Mouse (Mus musculus): ENCODE measurements around the gene Dao. TPM values are rescaled to one million over a fixed set of nuclear protein-coding genes. Genes with fewer than 3 reads are reported as not detected.

Dao gene
- polyA plus RNA-seq (2014; fragmentation: Nextera tagmentation; extraction: Ambion mirVana), result not detected in 2 replicates

DNA sequence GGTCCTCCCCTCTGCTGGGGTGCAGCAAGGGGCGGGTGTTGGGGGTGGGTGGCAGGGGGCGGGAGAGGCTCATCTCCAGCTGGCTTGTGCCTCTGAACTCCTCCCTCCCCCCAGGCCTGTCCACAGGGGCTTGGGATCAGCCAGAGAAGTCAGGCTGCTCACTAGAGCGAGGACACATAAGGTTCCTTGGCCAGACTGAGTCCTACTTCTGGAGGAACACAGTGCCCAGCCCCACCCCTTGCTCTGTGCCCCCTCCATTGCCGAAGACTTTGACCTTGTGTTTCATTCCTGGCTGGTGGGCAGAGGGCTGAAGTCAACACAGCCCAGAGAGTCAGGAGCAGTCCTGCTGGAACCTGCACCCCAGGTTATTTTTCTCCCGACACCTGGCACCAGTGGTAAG lies at the start of gene Dao:
TSS of gene Dao (plus strand) at position 162 of the 400 bp plus-strand sequence.
- H3K36me3 ChIP-seq (ENCODE audit: control insufficient read depth, insufficient read depth, low read length), result no peaks in the 10 kb centered on the region
- H3K27ac ChIP-seq (replicated peaks; ENCODE audit: low read depth, low read length), result no peak within 1 kb of the TSS
- no peaks in the 10 kb centered on the region for H3K4me1 ChIP-seq (ENCODE audit: control insufficient read depth, insufficient read depth, low read length)
- DNase-seq (ENCODE audit: low spot score), result no peak
- 59% methylated on average over 5 of the region's 5 CpGs for WGBS
- no peak within 1 kb of the TSS for H3K9ac ChIP-seq (ENCODE audit: low read length)
- no peak for ATAC-seq (ENCODE audit: insufficient number of reproducible peaks, low FRiP score, low TSS enrichment, low read depth)
- no peaks in the 10 kb centered on the region for H3K9me3 ChIP-seq (ENCODE audit: control insufficient read depth, low read length)
- H3K4me3 ChIP-seq (ENCODE audit: low read depth, low read length), result no peak within 1 kb of the TSS
- no peaks in the 10 kb centered on the region for H3K27me3 ChIP-seq (ENCODE audit: control insufficient read depth, insufficient read depth, low read length)
- H3K4me2 ChIP-seq (ENCODE audit: low read depth, severe bottlenecking), result no peak within 1 kb of the TSS

GRCm38 (mm10) chr5:113954421-113954820 lies 49.1 kb upstream of the Dao start:
- H3K9me3 ChIP-seq (ENCODE audit: control insufficient read depth, low read length), result no peaks in the 10 kb centered on the region
- no peak overlapping the region for H3K4me2 ChIP-seq (ENCODE audit: low read depth, severe bottlenecking)
- 13% methylated on average over 7 of the region's 7 CpGs for WGBS
- H3K27ac ChIP-seq (replicated peaks; ENCODE audit: low read depth, low read length), result no peak overlapping the region
- H3K9ac ChIP-seq (ENCODE audit: low read length), result no peak overlapping the region
- H3K4me3 ChIP-seq (ENCODE audit: low read depth, low read length), result no peak overlapping the region
- peaks cover 8% of the 10 kb centered on the region; the same call in 1 of the 2 replicates for H3K36me3 ChIP-seq (ENCODE audit: control insufficient read depth, insufficient read depth, low read length)
- DNase-seq (ENCODE audit: low spot score) (peak; percentile 91), ATAC-seq (ENCODE audit: insufficient number of reproducible peaks, low FRiP score, low TSS enrichment, low read depth) (no peak)
- peaks cover 8% of the 10 kb centered on the region for H3K4me1 ChIP-seq (ENCODE audit: control insufficient read depth, insufficient read depth, low read length)
- no peaks in the 10 kb centered on the region for H3K27me3 ChIP-seq (ENCODE audit: control insufficient read depth, insufficient read depth, low read length)

- no peaks in the 10 kb centered on the region for H3K9me3 ChIP-seq (ENCODE audit: control insufficient read depth, low read length)
- peaks cover 12% of the 10 kb centered on the region for H3K4me1 ChIP-seq (ENCODE audit: control insufficient read depth, insufficient read depth, low read length)
- H3K4me2 ChIP-seq (ENCODE audit: low read depth, severe bottlenecking), result no peak overlapping the region
- no peak for DNase-seq (ENCODE audit: low spot score)
- no peak overlapping the region for H3K4me3 ChIP-seq (ENCODE audit: low read depth, low read length)
- no peak overlapping the region for H3K9ac ChIP-seq (ENCODE audit: low read length)
- WGBS, result 84% methylated on average over 5 of the region's 5 CpGs
- 0 out of 2 replicates have a peak, but pooled peaks cover 4% of the 10 kb centered on the region for H3K36me3 ChIP-seq (ENCODE audit: control insufficient read depth, insufficient read depth, low read length)
- no peaks in the 10 kb centered on the region for H3K27me3 ChIP-seq (ENCODE audit: control insufficient read depth, insufficient read depth, low read length)
- no peak for ATAC-seq (ENCODE audit: insufficient number of reproducible peaks, low FRiP score, low TSS enrichment, low read depth)
- no peak overlapping the region for H3K27ac ChIP-seq (replicated peaks; ENCODE audit: low read depth, low read length)
These were observed 48.2 kb upstream of the Dao start for GRCm38 (mm10) chr5:113955281-113955680.

GRCm38 (mm10) chr5:113955691-113956090 lies 47.8 kb upstream of the Dao start:
- no peak overlapping the region for H3K9ac ChIP-seq (ENCODE audit: low read length)
- no peak overlapping the region for H3K4me3 ChIP-seq (ENCODE audit: low read depth, low read length)
- DNase-seq (ENCODE audit: low spot score) (no peak), ATAC-seq (ENCODE audit: insufficient number of reproducible peaks, low FRiP score, low TSS enrichment, low read depth) (no peak)
- no peaks in the 10 kb centered on the region for H3K27me3 ChIP-seq (ENCODE audit: control insufficient read depth, insufficient read depth, low read length)
- peaks cover 12% of the 10 kb centered on the region for H3K4me1 ChIP-seq (ENCODE audit: control insufficient read depth, insufficient read depth, low read length)
- H3K9me3 ChIP-seq (ENCODE audit: control insufficient read depth, low read length), result no peaks in the 10 kb centered on the region
- no peak overlapping the region for H3K27ac ChIP-seq (replicated peaks; ENCODE audit: low read depth, low read length)
- no peak overlapping the region for H3K4me2 ChIP-seq (ENCODE audit: low read depth, severe bottlenecking)
- 0 out of 2 replicates have a peak, but pooled peaks cover 2% of the 10 kb centered on the region for H3K36me3 ChIP-seq (ENCODE audit: control insufficient read depth, insufficient read depth, low read length)
- WGBS, result 85% methylated on average over 8 of the region's 8 CpGs

DNA sequence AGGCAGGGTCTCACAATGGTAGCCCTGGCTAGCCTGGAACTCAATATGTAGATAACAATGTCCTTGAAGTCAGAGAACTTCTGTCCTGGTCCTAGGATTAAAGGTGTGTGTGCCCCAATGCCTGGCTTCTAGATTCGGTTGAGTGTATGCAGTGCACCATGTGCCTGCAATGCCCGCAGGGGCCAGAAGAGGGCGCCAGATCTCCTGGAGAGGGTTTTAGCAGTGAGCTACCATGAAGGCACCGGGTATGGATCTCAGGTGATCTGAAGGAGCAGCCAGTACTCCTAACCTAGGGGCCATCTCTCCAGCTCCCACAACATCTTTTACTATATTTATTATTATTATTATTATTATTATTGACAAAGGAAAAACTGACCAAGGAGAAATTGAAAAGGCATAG lies 47.0 kb upstream of the Dao start:
- 6% methylated on average over 4 of the region's 4 CpGs for WGBS
- Histone ChIP-seq H3K9me3 (ENCODE audit: control insufficient read depth, low read length) (no peaks in the 10 kb centered on the region), H3K27ac (replicated peaks; ENCODE audit: low read depth, low read length) (no peak overlapping the region), H3K4me1 (ENCODE audit: control insufficient read depth, insufficient read depth, low read length) (peaks cover 12% of the 10 kb centered on the region), H3K27me3 (ENCODE audit: control insufficient read depth, insufficient read depth, low read length) (no peaks in the 10 kb centered on the region), H3K9ac (ENCODE audit: low read length) (no peak overlapping the region), H3K36me3 (ENCODE audit: control insufficient read depth, insufficient read depth, low read length) (0 out of 2 replicates have a peak, but pooled peaks cover 2% of the 10 kb centered on the region), H3K4me2 (ENCODE audit: low read depth, severe bottlenecking) (no peak overlapping the region), H3K4me3 (ENCODE audit: low read depth, low read length) (no peak overlapping the region)
- DNase-seq (ENCODE audit: low spot score) (peak; percentile 97), ATAC-seq (ENCODE audit: insufficient number of reproducible peaks, low FRiP score, low TSS enrichment, low read depth) (no peak)

GRCm38 (mm10) chr5:113959039-113959438 lies 44.5 kb upstream of the Dao start:
- Histone ChIP-seq H3K4me3 (ENCODE audit: low read depth, low read length) (no peak overlapping the region), H3K9ac (ENCODE audit: low read length) (no peak overlapping the region), H3K9me3 (ENCODE audit: control insufficient read depth, low read length) (no peaks in the 10 kb centered on the region), H3K27me3 (ENCODE audit: control insufficient read depth, insufficient read depth, low read length) (no peaks in the 10 kb centered on the region), H3K4me1 (ENCODE audit: control insufficient read depth, insufficient read depth, low read length) (peaks cover 12% of the 10 kb centered on the region), H3K27ac (replicated peaks; ENCODE audit: low read depth, low read length) (no peak overlapping the region), H3K4me2 (ENCODE audit: low read depth, severe bottlenecking) (peak overlapping the region; percentile 3; the same call in 1 of the 2 replicates), H3K36me3 (ENCODE audit: control insufficient read depth, insufficient read depth, low read length) (peaks cover 4% of the 10 kb centered on the region; the same call in 1 of the 2 replicates)
- WGBS, result 6% methylated on average over 6 of the region's 6 CpGs
- ATAC-seq (ENCODE audit: insufficient number of reproducible peaks, low FRiP score, low TSS enrichment, low read depth) (no peak; the same call in 1 of the 2 replicates), DNase-seq (ENCODE audit: low spot score) (peak; percentile 45)

DNA sequence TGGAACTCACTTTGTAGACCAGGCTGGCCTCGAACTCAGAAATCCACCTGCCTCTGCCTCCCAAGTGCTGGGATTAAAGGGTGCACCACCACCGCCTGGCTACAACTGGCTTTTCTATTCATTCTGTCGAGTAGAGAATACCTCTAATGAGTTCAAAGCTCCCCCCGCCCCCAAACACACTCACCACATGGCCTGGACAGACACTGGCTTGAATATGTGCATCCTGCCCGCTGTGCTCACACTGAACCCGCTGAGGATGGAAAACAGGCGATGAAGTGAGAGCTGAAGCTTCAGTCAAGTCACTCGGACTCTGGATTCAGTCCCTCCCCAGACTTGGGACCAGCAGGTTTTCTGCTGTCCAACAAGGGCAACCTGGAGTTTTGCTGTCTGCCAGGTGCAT lies 43.1 kb upstream of the Dao start:
- no peaks in the 10 kb centered on the region for H3K27me3 ChIP-seq (ENCODE audit: control insufficient read depth, insufficient read depth, low read length)
- no peak overlapping the region for H3K27ac ChIP-seq (replicated peaks; ENCODE audit: low read depth, low read length)
- DNase-seq (ENCODE audit: low spot score) (no peak), ATAC-seq (ENCODE audit: insufficient number of reproducible peaks, low FRiP score, low TSS enrichment, low read depth) (no peak)
- 78% methylated on average over 8 of the region's 8 CpGs for WGBS
- H3K36me3 ChIP-seq (ENCODE audit: control insufficient read depth, insufficient read depth, low read length), result peaks cover 6% of the 10 kb centered on the region; the same call in 1 of the 2 replicates
- H3K4me1 ChIP-seq (ENCODE audit: control insufficient read depth, insufficient read depth, low read length), result peaks cover 12% of the 10 kb centered on the region
- no peak overlapping the region for H3K4me2 ChIP-seq (ENCODE audit: low read depth, severe bottlenecking)
- H3K4me3 ChIP-seq (ENCODE audit: low read depth, low read length), result no peak overlapping the region
- H3K9ac ChIP-seq (ENCODE audit: low read length), result no peak overlapping the region
- H3K9me3 ChIP-seq (ENCODE audit: control insufficient read depth, low read length), result no peaks in the 10 kb centered on the region

DNA sequence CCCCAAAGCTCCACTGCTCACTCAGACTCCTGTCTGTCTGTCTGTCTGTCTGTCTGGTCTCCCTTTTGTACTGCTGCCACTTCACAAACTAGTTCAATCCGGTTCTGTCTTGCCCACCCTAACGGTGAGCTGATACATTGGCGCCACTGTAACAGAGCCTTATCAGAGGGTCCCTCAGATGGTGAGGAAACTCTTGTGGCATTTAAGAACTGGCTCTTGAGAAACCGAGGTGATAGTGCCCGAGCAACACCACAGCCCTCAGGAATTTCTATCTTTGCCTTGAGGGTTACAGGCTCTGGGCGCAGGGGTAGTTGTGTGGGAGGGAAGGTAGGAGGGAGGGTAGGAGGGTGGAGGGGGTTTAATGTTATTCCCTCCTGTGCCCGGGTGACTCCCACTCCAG lies 41.7 kb upstream of the Dao start:
- DNase-seq (ENCODE audit: low spot score), result no peak
- Histone ChIP-seq H3K27ac (replicated peaks; ENCODE audit: low read depth, low read length) (no peak overlapping the region), H3K36me3 (ENCODE audit: control insufficient read depth, insufficient read depth, low read length) (peaks cover 6% of the 10 kb centered on the region; the same call in 1 of the 2 replicates), H3K9me3 (ENCODE audit: control insufficient read depth, low read length) (no peaks in the 10 kb centered on the region), H3K4me1 (ENCODE audit: control insufficient read depth, insufficient read depth, low read length) (peaks cover 12% of the 10 kb centered on the region), H3K4me3 (ENCODE audit: low read depth, low read length) (no peak overlapping the region), H3K9ac (ENCODE audit: low read length) (no peak overlapping the region), H3K27me3 (ENCODE audit: control insufficient read depth, insufficient read depth, low read length) (no peaks in the 10 kb centered on the region), H3K4me2 (ENCODE audit: low read depth, severe bottlenecking) (no peak overlapping the region)
- no peak for ATAC-seq (ENCODE audit: insufficient number of reproducible peaks, low FRiP score, low TSS enrichment, low read depth)
- 83% methylated on average over 7 of the region's 7 CpGs for WGBS

DNA sequence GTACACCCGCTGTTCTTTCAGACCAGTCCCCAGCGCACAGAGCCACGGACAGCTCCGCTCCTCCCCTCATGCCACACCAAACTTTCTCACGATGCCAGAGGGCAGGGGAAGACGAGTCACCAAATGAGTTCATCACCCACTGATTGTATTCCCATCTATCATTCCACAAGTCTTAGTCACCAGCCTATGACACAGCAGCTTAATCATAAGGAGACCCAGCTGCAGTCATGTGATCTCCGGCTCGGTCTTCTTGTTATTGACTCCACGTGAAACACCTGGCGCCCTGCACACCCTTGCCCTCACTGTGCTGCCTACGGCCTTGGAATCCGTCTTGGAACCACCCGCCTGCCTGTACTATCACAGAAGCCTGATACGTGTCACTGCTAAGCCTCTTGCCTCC lies 38.5 kb upstream of the Dao start:
- peaks cover under 1% of the 10 kb centered on the region; the same call in 1 of the 2 replicates for H3K4me1 ChIP-seq (ENCODE audit: control insufficient read depth, insufficient read depth, low read length)
- peaks cover 10% of the 10 kb centered on the region for H3K36me3 ChIP-seq (ENCODE audit: control insufficient read depth, insufficient read depth, low read length)
- H3K27ac ChIP-seq (replicated peaks; ENCODE audit: low read depth, low read length), result no peak overlapping the region
- WGBS, result 90% methylated on average over 14 of the region's 14 CpGs
- no peak overlapping the region for H3K9ac ChIP-seq (ENCODE audit: low read length)
- H3K4me3 ChIP-seq (ENCODE audit: low read depth, low read length), result no peak overlapping the region
- no peaks in the 10 kb centered on the region for H3K27me3 ChIP-seq (ENCODE audit: control insufficient read depth, insufficient read depth, low read length)
- no peak for ATAC-seq (ENCODE audit: insufficient number of reproducible peaks, low FRiP score, low TSS enrichment, low read depth)
- no peak for DNase-seq (ENCODE audit: low spot score)
- no peaks in the 10 kb centered on the region for H3K9me3 ChIP-seq (ENCODE audit: control insufficient read depth, low read length)
- H3K4me2 ChIP-seq (ENCODE audit: low read depth, severe bottlenecking), result no peak overlapping the region
